Mouse (Mus musculus): ENCODE results near the gene Gm11639. TPM values are rescaled to one million over a fixed set of nuclear protein-coding genes. Genes with fewer than 3 reads are reported as not detected.
A peak's percentile ranks its signal among the peaks of the same experiment; 100 is the strongest.

Gm11639 gene
- 0.06 and 0.07 TPM in 2 replicates for polyA plus RNA-seq (2015; fragmentation: Nextera tagmentation; extraction: Ambion mirVana)

GRCm38 (mm10) chr11:104685548-104685947 is at the start of gene Gm11639:
Gm11639 (plus strand) TSS chr11:104685707.
- Histone ChIP-seq H3K27ac (ENCODE audit: low read depth) (no peak within 1 kb of the TSS), H3K4me2 (ENCODE audit: low read depth, low read length) (no peak within 1 kb of the TSS), H3K4me3 (ENCODE audit: low read depth, low read length) (no peak within 1 kb of the TSS), H3K9me3 (ENCODE audit: low read length) (no peaks in the 10 kb centered on the region), H3K36me3 (replicated peaks; ENCODE audit: insufficient read depth, low read length) (no peaks in the 10 kb centered on the region), H3K9ac (replicated peaks) (no peak within 1 kb of the TSS), H3K27me3 (ENCODE audit: insufficient read depth, low read length) (no peaks in the 10 kb centered on the region), H3K4me1 (ENCODE audit: insufficient read depth) (no peaks in the 10 kb centered on the region)
- WGBS (ENCODE audit: insufficient replicate concordance), result 38% methylated on average over 23 of the region's 23 CpGs
- ATAC-seq (no peak), DNase-seq (peak; percentile 36)
- TF ChIP-seq EP300 (IDR thresholded peaks at IDR 0.05; ENCODE audit: low read depth), result no peak
- no peak for TF ChIP-seq CTCF (IDR thresholded peaks at IDR 0.05; ENCODE audit: low read depth)

DNA sequence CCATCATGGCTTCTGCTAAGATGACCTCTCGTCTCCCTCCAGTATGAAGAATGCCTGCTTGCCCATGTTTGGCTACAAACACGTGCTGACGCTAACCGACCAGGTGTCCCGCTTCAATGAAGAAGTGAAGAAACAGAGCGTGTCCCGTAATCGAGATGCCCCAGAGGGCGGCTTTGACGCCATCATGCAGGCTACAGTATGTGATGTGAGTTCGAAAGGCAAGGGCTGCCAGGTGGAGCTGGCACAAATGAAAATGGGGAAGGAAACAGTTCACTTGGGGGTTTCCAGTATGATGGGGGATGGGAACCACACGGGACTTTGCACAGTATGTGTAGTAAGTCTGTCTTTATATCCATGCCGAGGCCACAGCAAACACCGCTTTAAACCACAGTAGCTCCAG is 48.5 kb upstream of the Gm11639 start:
- WGBS (ENCODE audit: insufficient replicate concordance), result 59% methylated on average over 14 of the region's 14 CpGs
- H3K4me1 ChIP-seq (ENCODE audit: insufficient read depth), result peaks cover 4% of the 10 kb centered on the region; the same call in 1 of the 2 replicates
- TF ChIP-seq CTCF (IDR thresholded peaks at IDR 0.05; ENCODE audit: low read depth) (no peak), EP300 (IDR thresholded peaks at IDR 0.05; ENCODE audit: low read depth) (no peak)
- no peaks in the 10 kb centered on the region for H3K36me3 ChIP-seq (replicated peaks; ENCODE audit: insufficient read depth, low read length)
- peak; percentile 62 for ATAC-seq
- H3K27ac ChIP-seq (ENCODE audit: low read depth), result no peak overlapping the region
- peak; percentile 36 for DNase-seq
- no peak overlapping the region for H3K4me2 ChIP-seq (ENCODE audit: low read depth, low read length)
- H3K9me3 ChIP-seq (ENCODE audit: low read length), result no peaks in the 10 kb centered on the region
- no peak overlapping the region for H3K4me3 ChIP-seq (ENCODE audit: low read depth, low read length)
- H3K9ac ChIP-seq (replicated peaks), result no peak overlapping the region
- H3K27me3 ChIP-seq (ENCODE audit: insufficient read depth, low read length), result no peaks in the 10 kb centered on the region

- TF ChIP-seq EP300 (IDR thresholded peaks at IDR 0.05; ENCODE audit: low read depth) (no peak), CTCF (IDR thresholded peaks at IDR 0.05; ENCODE audit: low read depth) (no peak)
- Histone ChIP-seq H3K27me3 (ENCODE audit: insufficient read depth, low read length) (no peaks in the 10 kb centered on the region), H3K27ac (ENCODE audit: low read depth) (no peak overlapping the region), H3K4me2 (ENCODE audit: low read depth, low read length) (no peak overlapping the region), H3K4me1 (ENCODE audit: insufficient read depth) (peaks cover 4% of the 10 kb centered on the region; the same call in 1 of the 2 replicates), H3K36me3 (replicated peaks; ENCODE audit: insufficient read depth, low read length) (no peaks in the 10 kb centered on the region), H3K9ac (replicated peaks) (no peak overlapping the region), H3K9me3 (ENCODE audit: low read length) (no peaks in the 10 kb centered on the region), H3K4me3 (ENCODE audit: low read depth, low read length) (no peak overlapping the region)
- WGBS (ENCODE audit: insufficient replicate concordance), result 74% methylated on average over 5 of the region's 5 CpGs
- ATAC-seq, result no peak
- no peak for DNase-seq
Measured at GRCm38 (mm10) chr11:104638006-104638405, 47.5 kb upstream of the Gm11639 start.

DNA sequence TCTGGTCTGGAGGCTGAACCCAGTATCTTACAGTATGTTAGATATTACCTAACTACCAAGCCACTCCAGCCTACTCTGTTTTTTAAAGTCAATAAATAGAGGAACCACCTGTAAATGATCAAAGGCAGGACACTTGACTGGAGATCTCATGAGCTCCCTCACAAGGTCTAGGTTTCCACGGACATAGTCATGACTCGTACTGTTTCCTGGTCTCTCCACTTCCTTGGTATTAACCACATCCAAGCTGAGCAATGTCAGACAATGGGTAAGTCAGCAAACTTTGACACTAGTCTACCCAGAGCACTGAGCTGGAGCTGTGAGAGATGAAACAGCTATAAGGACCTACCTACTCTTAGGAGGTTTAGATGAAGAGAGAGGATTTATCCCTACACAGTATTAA is 46.6 kb upstream of the Gm11639 start:
- no peak for ATAC-seq
- WGBS (ENCODE audit: insufficient replicate concordance), result 35% methylated on average over 2 of the region's 2 CpGs
- Histone ChIP-seq H3K27me3 (ENCODE audit: insufficient read depth, low read length) (no peaks in the 10 kb centered on the region), H3K36me3 (replicated peaks; ENCODE audit: insufficient read depth, low read length) (no peaks in the 10 kb centered on the region), H3K9me3 (ENCODE audit: low read length) (no peaks in the 10 kb centered on the region), H3K4me2 (ENCODE audit: low read depth, low read length) (no peak overlapping the region), H3K27ac (ENCODE audit: low read depth) (no peak overlapping the region), H3K4me3 (ENCODE audit: low read depth, low read length) (no peak overlapping the region), H3K4me1 (ENCODE audit: insufficient read depth) (peaks cover 4% of the 10 kb centered on the region; the same call in 1 of the 2 replicates), H3K9ac (replicated peaks) (no peak overlapping the region)
- no peak for DNase-seq
- TF ChIP-seq CTCF (IDR thresholded peaks at IDR 0.05; ENCODE audit: low read depth), result no peak
- TF ChIP-seq EP300 (IDR thresholded peaks at IDR 0.05; ENCODE audit: low read depth), result no peak

GRCm38 (mm10) chr11:104639634-104640033 is 45.9 kb upstream of the Gm11639 start:
- Histone ChIP-seq H3K9me3 (ENCODE audit: low read length) (no peaks in the 10 kb centered on the region), H3K4me2 (ENCODE audit: low read depth, low read length) (no peak overlapping the region), H3K4me1 (ENCODE audit: insufficient read depth) (peaks cover 4% of the 10 kb centered on the region; the same call in 1 of the 2 replicates), H3K27ac (ENCODE audit: low read depth) (no peak overlapping the region), H3K36me3 (replicated peaks; ENCODE audit: insufficient read depth, low read length) (no peaks in the 10 kb centered on the region), H3K27me3 (ENCODE audit: insufficient read depth, low read length) (no peaks in the 10 kb centered on the region), H3K4me3 (ENCODE audit: low read depth, low read length) (no peak overlapping the region), H3K9ac (replicated peaks) (no peak overlapping the region)
- 82% methylated on average over 9 of the region's 9 CpGs for WGBS (ENCODE audit: insufficient replicate concordance)
- TF ChIP-seq EP300 (IDR thresholded peaks at IDR 0.05; ENCODE audit: low read depth), result no peak
- no peak for DNase-seq
- ATAC-seq, result no peak

DNA sequence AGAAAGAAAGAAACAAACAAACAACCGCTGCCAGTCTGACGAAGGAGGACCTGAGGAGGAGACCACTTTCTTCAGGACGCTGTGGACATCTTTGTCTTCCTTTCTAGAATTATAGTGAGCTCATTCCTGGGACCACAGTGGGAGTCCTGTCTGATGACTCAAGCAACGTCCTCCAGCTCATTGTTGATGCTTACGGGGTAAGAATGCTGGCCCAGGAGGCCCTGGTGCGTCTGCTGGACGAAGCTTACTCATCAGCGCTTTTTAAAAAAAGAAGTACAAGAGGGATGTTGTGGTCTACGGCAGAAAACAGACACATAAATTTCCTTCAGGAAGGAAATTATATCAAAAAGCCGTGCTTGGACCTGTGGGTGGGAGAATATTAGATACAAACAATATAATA is 44.6 kb upstream of the Gm11639 start:
- Histone ChIP-seq H3K9me3 (ENCODE audit: low read length) (no peaks in the 10 kb centered on the region), H3K9ac (replicated peaks) (no peak overlapping the region), H3K4me3 (ENCODE audit: low read depth, low read length) (no peak overlapping the region), H3K27ac (ENCODE audit: low read depth) (no peak overlapping the region), H3K4me1 (ENCODE audit: insufficient read depth) (peaks cover 4% of the 10 kb centered on the region; the same call in 1 of the 2 replicates), H3K27me3 (ENCODE audit: insufficient read depth, low read length) (no peaks in the 10 kb centered on the region), H3K36me3 (replicated peaks; ENCODE audit: insufficient read depth, low read length) (no peaks in the 10 kb centered on the region), H3K4me2 (ENCODE audit: low read depth, low read length) (no peak overlapping the region)
- 49% methylated on average over 10 of the region's 10 CpGs for WGBS (ENCODE audit: insufficient replicate concordance)
- no peak for DNase-seq
- no peak for TF ChIP-seq EP300 (IDR thresholded peaks at IDR 0.05; ENCODE audit: low read depth)
- no peak for TF ChIP-seq CTCF (IDR thresholded peaks at IDR 0.05; ENCODE audit: low read depth)
- no peak for ATAC-seq

DNA sequence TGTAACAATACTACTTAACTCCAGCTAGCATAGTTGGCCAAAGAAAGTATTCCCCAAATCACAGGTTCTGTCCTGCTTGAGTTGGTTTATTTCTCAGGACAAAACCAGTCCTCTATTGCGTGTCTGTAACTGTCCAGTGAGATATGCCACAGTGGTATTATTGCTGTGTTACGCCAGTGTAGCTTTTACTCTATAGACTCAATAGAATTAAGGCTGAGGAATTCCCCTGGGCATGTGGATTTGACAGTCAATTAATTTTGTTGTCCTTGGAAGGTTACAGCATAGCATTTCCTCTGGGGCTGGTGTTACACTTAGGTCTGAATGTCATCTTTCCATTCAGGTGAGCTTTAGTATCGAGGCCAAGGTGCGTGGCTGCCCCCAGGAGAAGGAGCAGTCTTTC is 42.3 kb upstream of the Gm11639 start:
- no peaks in the 10 kb centered on the region for H3K36me3 ChIP-seq (replicated peaks; ENCODE audit: insufficient read depth, low read length)
- no peak for DNase-seq
- ATAC-seq, result no peak
- no peak overlapping the region for H3K4me3 ChIP-seq (ENCODE audit: low read depth, low read length)
- H3K4me1 ChIP-seq (ENCODE audit: insufficient read depth), result 0 out of 2 replicates have a peak, but pooled peaks cover 2% of the 10 kb centered on the region
- TF ChIP-seq CTCF (IDR thresholded peaks at IDR 0.05; ENCODE audit: low read depth) (no peak), EP300 (IDR thresholded peaks at IDR 0.05; ENCODE audit: low read depth) (no peak)
- H3K27me3 ChIP-seq (ENCODE audit: insufficient read depth, low read length), result no peaks in the 10 kb centered on the region
- WGBS (ENCODE audit: insufficient replicate concordance), result 81% methylated on average over 4 of the region's 4 CpGs
- H3K4me2 ChIP-seq (ENCODE audit: low read depth, low read length), result no peak overlapping the region
- H3K9me3 ChIP-seq (ENCODE audit: low read length), result no peaks in the 10 kb centered on the region
- H3K27ac ChIP-seq (ENCODE audit: low read depth), result no peak overlapping the region
- no peak overlapping the region for H3K9ac ChIP-seq (replicated peaks)

Data from liver, postnatal 0 days (tissue).